28 mouse cellular contexts compared by ENCODE assay signal in the genomic region with DNA sequence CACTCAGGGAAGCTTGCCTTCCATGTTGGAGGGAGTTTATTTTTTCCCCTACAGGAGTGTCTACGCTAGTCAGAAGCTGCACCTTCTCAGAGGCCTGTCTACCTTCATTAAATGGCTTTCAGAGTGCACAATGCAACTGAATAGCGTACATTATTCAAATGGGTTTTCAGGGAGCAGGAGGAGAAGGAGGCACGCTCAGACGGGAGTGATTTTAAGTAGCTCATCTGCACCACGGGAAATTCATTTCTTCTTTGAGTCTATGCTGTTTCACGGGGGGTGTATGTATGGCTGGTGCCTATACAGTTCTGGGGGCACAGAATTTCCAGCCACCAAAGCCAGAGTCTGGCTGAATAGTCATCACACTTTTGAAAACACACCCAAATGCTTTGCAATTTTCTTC. TPM values are rescaled to one million over a fixed set of nuclear protein-coding genes. Genes with fewer than 3 reads are reported as not detected.
DNase-seq lines count a peak whose midpoint lies in the region; ATAC-seq and TF ChIP-seq lines count a peak whose summit lies in the region.
"Had no signal": no experiment of that assay in that cellular context is flagged by ENCODE, and none has a peak within 500 bp of the region (broad histone marks: within the 10 kb centered on the region; RNA-seq: fewer than 3 reads in every experiment).

No protein-coding gene starts in this region.

- TF ChIP-seq CTCF in brain, embryonic 14.5 days (IDR thresholded peaks at IDR 0.05; ENCODE audit: borderline replicate concordance, extremely low read depth, insufficient read depth, insufficient read length): no peak

- peaks cover 34% of the 10 kb centered on the region for H3K4me1 ChIP-seq in forebrain, embryonic 16.5 days (replicated peaks; ENCODE audit: control insufficient read depth, insufficient read depth, low read length)
- no peaks in the 10 kb centered on the region for H3K4me1 ChIP-seq in forebrain, embryonic 10.5 days
- H3K4me1 ChIP-seq in midbrain, embryonic 15.5 days: peaks cover 9% of the 10 kb centered on the region; the same call in 1 of the 2 replicates
- H3K4me1 ChIP-seq in midbrain, embryonic 10.5 days: no peaks in the 10 kb centered on the region
- H3K4me1 ChIP-seq: embryonic facial prominence, embryonic 12.5 days; heart, embryonic 10.5 days; heart, embryonic 13.5 days had no signal

- H3K9ac ChIP-seq in forebrain, embryonic 16.5 days (replicated peaks; ENCODE audit: low read depth, low read length): no peak overlapping the region
- no peak overlapping the region for H3K9ac ChIP-seq in midbrain, embryonic 15.5 days
- H3K9ac ChIP-seq: embryonic facial prominence, embryonic 12.5 days; embryonic facial prominence, embryonic 15.5 days; heart, embryonic 13.5 days; hindbrain, embryonic 12.5 days; intestine, embryonic 15.5 days had no signal

- H3K4me2 ChIP-seq in forebrain, embryonic 16.5 days (ENCODE audit: low read length): no peak overlapping the region
- no peak overlapping the region for H3K4me2 ChIP-seq in midbrain, embryonic 15.5 days
- H3K4me2 ChIP-seq: embryonic facial prominence, embryonic 12.5 days; embryonic facial prominence, embryonic 15.5 days; heart, embryonic 13.5 days; hindbrain, embryonic 12.5 days; intestine, embryonic 15.5 days had no signal

- DNase-seq in forebrain, embryonic 10.5 days (ENCODE audit: extremely low spot score, low spot score): no peak
- DNase-seq in midbrain, embryonic 10.5 days (ENCODE audit: low spot score): no peak
- peak; percentile 62 for DNase-seq in brain, embryonic 14.5 days (ENCODE audit: low read depth)
- DNase-seq in urinary bladder, postnatal 4 days (ENCODE audit: low spot score in 2 of 2): no peak
- DNase-seq: adrenal gland, postnatal 10 days; adrenal gland, postnatal 36 days; cerebellum, adult 11 months; cerebellum, adult 2 months; cerebellum, adult 9-11 months; cerebellum, postnatal 25 days; gastrocnemius, postnatal 10 days; gastrocnemius, postnatal 36 days; heart, adult 2 months; heart, postnatal 14 days; heart, postnatal 4 days; kidney, adult 11 months had no signal

- 29% methylated on average over 6 of the region's 6 CpGs for WGBS in forebrain, embryonic 16.5 days
- WGBS in forebrain, embryonic 10.5 days: 76% methylated on average over 6 of the region's 6 CpGs
- WGBS in midbrain, embryonic 15.5 days: 31% methylated on average over 6 of the region's 6 CpGs
- 79% methylated on average over 6 of the region's 6 CpGs for WGBS in midbrain, embryonic 10.5 days

- no peaks in the 10 kb centered on the region for H3K9me3 ChIP-seq in forebrain, embryonic 16.5 days (ENCODE audit: control insufficient read depth, low read length)
- H3K9me3 ChIP-seq in forebrain, embryonic 10.5 days: no peaks in the 10 kb centered on the region
- H3K9me3 ChIP-seq in midbrain, embryonic 15.5 days: no peaks in the 10 kb centered on the region
- H3K9me3 ChIP-seq in midbrain, embryonic 10.5 days (replicated peaks): no peaks in the 10 kb centered on the region
- H3K9me3 ChIP-seq: embryonic facial prominence, embryonic 12.5 days; embryonic facial prominence, embryonic 15.5 days; heart, embryonic 10.5 days; heart, embryonic 13.5 days; hindbrain, embryonic 12.5 days; intestine, embryonic 15.5 days had no signal

- H3K27me3 ChIP-seq in forebrain, embryonic 16.5 days (replicated peaks; ENCODE audit: control insufficient read depth, insufficient read depth, low read length): no peaks in the 10 kb centered on the region
- H3K27me3 ChIP-seq in forebrain, embryonic 10.5 days (ENCODE audit: poor library complexity, severe bottlenecking): no peaks in the 10 kb centered on the region
- no peaks in the 10 kb centered on the region for H3K27me3 ChIP-seq in midbrain, embryonic 15.5 days (replicated peaks)
- H3K27me3 ChIP-seq in midbrain, embryonic 10.5 days (ENCODE audit: low read depth, poor library complexity, severe bottlenecking): no peaks in the 10 kb centered on the region
- H3K27me3 ChIP-seq: embryonic facial prominence, embryonic 12.5 days; embryonic facial prominence, embryonic 15.5 days; heart, embryonic 13.5 days; hindbrain, embryonic 12.5 days; intestine, embryonic 15.5 days had no signal

- TF ChIP-seq POLR2A in brain, embryonic 14.5 days (IDR thresholded peaks at IDR 0.05; ENCODE audit: borderline replicate concordance, extremely low read depth, insufficient read depth, insufficient read length, poor library complexity, severe bottlenecking): no peak

- no peaks in the 10 kb centered on the region for H3K36me3 ChIP-seq in forebrain, embryonic 16.5 days (ENCODE audit: control insufficient read depth, insufficient read depth)
- H3K36me3 ChIP-seq in forebrain, embryonic 10.5 days (replicated peaks): no peaks in the 10 kb centered on the region
- H3K36me3 ChIP-seq in midbrain, embryonic 15.5 days (replicated peaks): no peaks in the 10 kb centered on the region
- H3K36me3 ChIP-seq in midbrain, embryonic 10.5 days: no peaks in the 10 kb centered on the region
- H3K36me3 ChIP-seq: embryonic facial prominence, embryonic 12.5 days; embryonic facial prominence, embryonic 15.5 days; heart, embryonic 10.5 days; heart, embryonic 13.5 days; hindbrain, embryonic 12.5 days; intestine, embryonic 15.5 days had no signal

- H3K27ac ChIP-seq in forebrain, embryonic 16.5 days (ENCODE audit: low read length): no peak overlapping the region
- no peak overlapping the region for H3K27ac ChIP-seq in forebrain, embryonic 10.5 days
- peak overlapping the region; percentile 45; the same call in 1 of the 2 replicates for H3K27ac ChIP-seq in midbrain, embryonic 15.5 days
- H3K27ac ChIP-seq in midbrain, embryonic 10.5 days (replicated peaks): no peak overlapping the region
- H3K27ac ChIP-seq: embryonic facial prominence, embryonic 12.5 days; embryonic facial prominence, embryonic 15.5 days; heart, adult 2 months; heart, embryonic 10.5 days; heart, embryonic 13.5 days; hindbrain, embryonic 12.5 days; intestine, embryonic 15.5 days had no signal

- no peak overlapping the region for H3K4me3 ChIP-seq in forebrain, embryonic 16.5 days (replicated peaks; ENCODE audit: low read length)
- no peak overlapping the region for H3K4me3 ChIP-seq in forebrain, embryonic 10.5 days
- H3K4me3 ChIP-seq in midbrain, embryonic 15.5 days: no peak overlapping the region
- no peak overlapping the region for H3K4me3 ChIP-seq in midbrain, embryonic 10.5 days
- H3K4me3 ChIP-seq: embryonic facial prominence, embryonic 12.5 days; embryonic facial prominence, embryonic 15.5 days; heart, adult 2 months; heart, embryonic 10.5 days; heart, embryonic 13.5 days; hindbrain, embryonic 12.5 days; intestine, embryonic 15.5 days had no signal

- ATAC-seq in forebrain, embryonic 16.5 days: peak; percentile 33; the same call in 1 of the 2 replicates
- no peak for ATAC-seq in midbrain, embryonic 15.5 days (replicated peaks)
- ATAC-seq: CD4-positive, CD25-positive, alpha-beta regulatory T cell, adult 4 months; hindbrain, embryonic 16.5 days; intestine, embryonic 15.5 days had no signal

RNA-seq across cellular contexts. Expression of gene Gm11011, which starts 9.8 kb away (rescaled TPM):
- not detected in 2 replicates for polyA plus RNA-seq in forebrain, embryonic 16.5 days (2015; fragmentation: Nextera tagmentation; extraction: Ambion mirVana)
- not detected in 2 replicates for polyA plus RNA-seq in forebrain, embryonic 10.5 days (2016; fragmentation: Nextera tagmentation; extraction: Ambion mirVana)
- polyA plus RNA-seq in midbrain, embryonic 15.5 days (2015; fragmentation: Nextera tagmentation; extraction: Ambion mirVana): not detected in 2 replicates
- not detected in 2 replicates for polyA plus RNA-seq in midbrain, embryonic 10.5 days (2016; fragmentation: Nextera tagmentation; extraction: Ambion mirVana)
- not detected in 2 replicates for polyA plus RNA-seq in brain, embryonic 14.5 days (2012; rRNA removed)
- polyA plus RNA-seq: C2C12; CD4-positive, CD25-positive, alpha-beta regulatory T cell, adult 4 months; cerebellum, adult 2 months; embryonic facial prominence, embryonic 12.5 days; embryonic facial prominence, embryonic 15.5 days; heart, adult 2 months; heart, embryonic 10.5 days; heart, embryonic 13.5 days; heart, embryonic 16.5 days; hindbrain, embryonic 12.5 days; hindbrain, embryonic 16.5 days; intestine, embryonic 15.5 days had no signal

RNA-seq across cellular contexts. Expression of gene Tshz2, which starts 35.5 kb away (rescaled TPM):
- 6.1 and 12.0 TPM in 2 replicates for polyA plus RNA-seq in forebrain, embryonic 16.5 days (2015; fragmentation: Nextera tagmentation; extraction: Ambion mirVana)
- polyA plus RNA-seq in forebrain, embryonic 10.5 days (2016; fragmentation: Nextera tagmentation; extraction: Ambion mirVana): 0.88 and 0.98 TPM in 2 replicates
- polyA plus RNA-seq in midbrain, embryonic 15.5 days (2015; fragmentation: Nextera tagmentation; extraction: Ambion mirVana): 18.1 and 22.7 TPM in 2 replicates
- polyA plus RNA-seq in midbrain, embryonic 10.5 days (2016; fragmentation: Nextera tagmentation; extraction: Ambion mirVana): 1.2 and 1.7 TPM in 2 replicates
- polyA plus RNA-seq in brain, embryonic 14.5 days (2012; rRNA removed): 18.9 and 42.6 TPM in 2 replicates
- polyA plus RNA-seq: C2C12 had no signal
